Mouse (Mus musculus): ENCODE measurements around the gene Papln.

Papln gene

DNA sequence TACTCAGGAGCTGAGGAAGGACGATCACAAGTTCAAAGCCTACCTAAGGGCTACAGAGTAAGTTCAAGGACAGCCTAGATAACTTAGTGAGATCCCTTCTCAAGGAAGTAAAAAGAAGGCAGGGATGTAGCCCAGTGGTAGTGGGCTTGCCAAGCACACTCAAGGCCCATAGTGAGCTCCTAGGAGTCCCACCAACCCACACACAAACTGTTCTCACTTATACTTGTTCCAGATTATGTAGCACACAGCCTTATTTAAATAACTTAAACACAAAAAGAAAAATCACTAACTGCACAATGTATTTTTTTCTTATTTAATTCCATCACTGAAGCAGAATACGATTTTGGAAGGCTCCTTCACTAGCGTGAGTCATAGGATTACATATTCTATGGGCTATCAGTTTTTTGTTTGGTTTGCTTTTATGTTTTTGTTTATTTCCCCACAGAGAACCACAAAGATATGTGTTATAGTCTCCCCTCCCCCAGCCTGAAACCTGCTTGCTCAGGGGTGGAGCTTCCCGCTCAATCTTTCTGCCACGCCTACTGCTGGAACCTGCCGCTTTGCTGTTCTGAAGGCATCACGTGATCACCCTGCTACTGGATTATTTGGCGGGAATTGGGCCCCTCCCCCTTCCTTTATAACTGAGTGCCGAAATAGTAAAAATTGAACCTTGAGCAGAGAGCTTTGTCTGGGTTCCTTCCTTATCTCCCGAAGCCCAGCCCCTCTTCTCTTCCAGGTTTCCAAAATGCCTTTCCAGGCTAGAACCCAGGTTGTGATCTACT is 78.2 kb downstream of the Papln start:
- no peak for DNase-seq

Data from thymus, postnatal 14 days (tissue).